Mouse (Mus musculus) right cerebral cortex, postnatal 14 days (tissue): ENCODE measurements at regions not wholly inside any gene's neighbourhood (a gene's known extent, or its start where the extent isn't known, plus 50 kb on each side); places are given as distances from the start of the nearest gene placed in this dataset.

Experiments used
- DNase-seq: peaks from one replicate; pipeline ENCODE4 v3.0.0; 2022

DNA sequence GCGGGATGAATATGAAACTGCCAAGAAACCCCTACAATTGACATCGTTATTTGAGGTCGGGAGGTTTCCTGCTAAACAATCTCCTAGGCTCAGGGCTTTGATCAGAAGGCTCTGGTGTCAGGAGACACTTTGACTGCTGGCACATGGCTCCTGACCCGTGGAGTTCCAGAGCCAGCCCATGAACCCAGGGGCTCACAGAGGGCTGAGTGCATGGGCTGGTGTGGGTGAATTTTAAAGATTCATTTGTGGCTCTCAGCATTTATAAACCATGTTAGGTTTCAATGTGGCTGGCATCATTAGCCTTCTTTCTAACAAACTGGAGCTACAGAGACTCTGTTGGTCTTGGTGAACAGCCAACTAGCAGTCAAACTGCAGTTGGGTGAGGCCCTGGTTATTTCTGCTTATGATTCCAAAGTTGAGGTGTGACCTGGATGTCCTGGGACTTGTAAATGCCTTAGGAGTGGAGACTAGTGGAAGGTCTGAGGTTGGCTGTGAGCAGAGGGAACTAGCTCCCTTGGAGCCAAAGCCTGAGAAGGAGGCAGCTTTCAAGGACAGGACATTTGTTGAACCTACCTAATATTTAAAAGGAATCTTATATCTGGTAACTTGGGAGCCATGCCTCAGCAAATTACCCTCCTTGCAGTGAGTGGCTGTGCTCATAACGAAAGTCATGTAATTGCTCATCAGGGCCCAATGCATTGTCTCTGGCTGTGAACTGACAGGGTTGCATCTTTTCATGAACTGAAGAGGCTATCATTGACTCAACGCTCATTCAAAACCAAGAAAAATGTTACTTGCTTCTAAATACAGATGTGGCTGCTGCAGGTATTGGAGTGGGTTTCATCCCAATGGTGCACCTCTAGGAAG, 108.0 kb upstream of the Mki67 start:
- no peak for DNase-seq

DNA sequence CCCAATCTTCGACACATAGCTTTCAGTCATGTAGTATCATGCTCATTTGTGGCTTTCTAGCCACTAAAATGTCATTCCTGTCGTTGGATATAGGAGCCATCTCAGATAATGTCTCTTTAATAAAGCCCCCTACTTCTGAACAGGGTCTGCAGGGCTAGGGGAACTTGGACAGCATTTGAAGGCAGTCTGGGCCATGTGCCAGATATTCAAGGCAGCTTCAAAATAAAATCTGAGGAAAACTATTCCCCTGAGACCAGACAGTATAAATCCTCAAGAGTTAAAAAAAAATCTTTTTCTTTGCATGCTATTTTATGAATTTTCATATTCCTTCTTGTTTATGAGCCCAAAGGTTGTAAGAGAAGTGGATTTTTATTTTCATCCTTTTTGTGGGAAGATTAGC, 113.1 kb upstream of the Mki67 start:
- DNase-seq, result no peak

DNA sequence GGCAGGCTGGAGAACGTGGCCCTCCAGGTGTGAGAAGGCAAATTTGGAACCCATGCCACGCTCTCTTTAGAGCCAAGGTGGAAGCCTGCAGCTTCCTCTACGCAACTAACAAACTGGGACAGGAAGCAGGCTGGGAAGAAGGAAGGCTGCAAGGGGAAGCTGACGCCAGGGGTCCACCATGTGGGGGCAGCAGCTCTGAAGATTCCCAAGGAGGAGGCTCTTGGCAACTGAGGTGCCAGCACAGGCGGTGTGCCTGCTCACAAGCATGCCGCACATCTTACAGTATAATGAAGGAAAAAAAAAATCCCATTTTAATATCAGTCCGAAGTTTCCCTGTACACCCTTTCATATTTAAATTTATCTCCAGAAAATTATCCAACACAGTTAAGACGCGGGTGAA, 117.3 kb upstream of the Mki67 start:
- DNase-seq, result peak; percentile 21

DNA sequence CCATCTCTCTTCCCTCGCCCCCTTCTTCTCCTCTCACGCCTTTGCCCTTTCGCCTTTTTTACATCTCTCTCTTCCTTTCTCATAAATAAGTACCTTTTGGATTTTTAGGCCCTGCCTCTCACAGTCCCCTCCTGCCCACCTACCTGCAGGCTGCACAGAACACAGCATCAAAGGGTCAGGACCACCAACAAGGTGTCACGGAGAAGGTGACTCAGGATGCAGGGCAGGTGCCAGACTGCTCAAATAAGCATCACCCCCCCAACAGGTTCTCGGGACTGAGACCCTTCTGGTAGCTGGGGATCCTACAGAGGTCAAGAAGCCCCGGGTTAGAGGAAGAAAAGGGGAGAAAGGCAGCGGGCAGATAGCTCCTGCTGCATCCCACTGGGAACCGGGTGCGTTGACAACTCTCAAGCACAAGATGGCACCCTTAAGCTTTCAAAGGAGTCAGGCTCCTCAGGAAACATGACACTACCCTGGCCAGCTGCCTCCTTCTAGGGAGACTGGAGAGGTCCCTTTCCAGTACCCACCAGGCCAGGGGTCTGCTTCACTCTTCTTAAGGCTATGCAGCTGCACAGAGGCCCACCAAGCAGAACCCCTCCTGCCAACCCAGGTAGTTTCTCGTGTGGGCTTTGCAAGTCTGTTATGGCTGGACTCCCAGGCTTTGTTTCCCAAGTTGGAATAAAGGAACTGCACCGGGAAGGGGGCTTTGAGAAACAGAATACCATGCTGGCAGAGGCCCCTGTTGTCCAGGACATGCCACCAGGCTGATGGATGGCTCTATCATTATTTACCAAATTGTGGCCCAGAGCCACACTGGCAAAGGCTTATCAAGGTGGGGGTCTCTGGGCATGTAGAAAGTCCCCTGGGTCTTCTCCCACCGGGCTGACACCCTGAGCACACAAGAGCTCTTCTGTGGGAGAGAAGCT, 120.9 kb upstream of the Mki67 start:
- peak; percentile 76 for DNase-seq

DNA sequence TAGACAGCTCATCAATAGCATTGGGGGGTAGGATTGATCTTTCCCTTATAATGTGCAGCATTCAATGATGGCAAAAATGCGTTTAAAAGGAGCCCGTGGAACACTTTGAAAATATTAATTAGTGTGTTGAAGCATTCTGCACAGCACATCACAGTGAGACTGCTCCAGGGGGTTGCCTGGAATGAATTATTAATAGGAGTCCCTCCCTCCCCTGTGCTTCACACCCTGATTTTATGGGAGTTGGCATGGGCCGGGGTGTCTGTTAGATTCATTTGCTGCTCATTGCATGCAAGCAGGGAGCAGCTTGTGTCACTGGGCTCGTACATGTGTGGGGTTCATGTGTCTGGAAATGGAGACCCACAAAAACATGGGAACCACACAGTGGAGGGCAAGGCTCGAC, 127.9 kb upstream of the Mki67 start:
- DNase-seq, result no peak

DNA sequence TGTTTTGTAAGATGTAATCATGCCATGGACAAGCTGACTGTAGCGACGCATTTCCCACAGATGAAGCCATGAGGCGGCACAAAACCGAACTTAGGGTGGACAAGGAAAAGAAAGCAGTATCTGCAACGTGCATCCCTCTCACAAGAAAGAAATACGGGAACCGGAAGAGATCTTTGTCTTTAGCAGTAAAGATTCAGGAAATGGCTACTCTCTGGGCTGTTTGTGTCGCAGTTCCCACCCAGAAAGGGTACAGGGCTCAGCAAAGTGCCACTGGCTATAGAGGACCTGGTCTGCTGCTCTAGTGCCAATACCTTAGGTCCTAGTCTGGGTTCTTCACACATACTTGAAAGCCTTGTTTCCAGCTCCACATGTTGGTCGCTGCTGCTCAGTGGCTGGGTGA, 131.1 kb upstream of the Mki67 start:
- DNase-seq, result no peak

DNA sequence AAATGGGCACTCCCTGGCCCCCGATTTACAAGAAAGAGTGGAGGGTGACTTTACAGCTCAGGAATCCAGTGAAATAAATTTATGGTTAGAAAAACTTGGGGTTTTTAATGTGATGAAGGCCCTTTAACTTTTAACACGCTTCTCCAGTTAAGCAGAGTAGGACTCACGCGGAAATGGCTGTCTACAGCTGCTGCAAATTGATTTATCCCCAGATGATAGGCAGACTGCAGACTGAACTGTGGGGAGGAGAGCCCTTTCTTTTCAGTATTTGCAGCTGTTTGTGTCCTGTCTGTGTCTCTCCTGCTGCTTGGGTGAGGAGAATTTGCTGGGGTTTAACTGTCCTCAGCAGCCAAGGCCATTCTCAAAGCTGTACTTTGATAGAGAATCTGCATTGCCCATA, 132.0 kb upstream of the Mki67 start:
- no peak for DNase-seq

DNA sequence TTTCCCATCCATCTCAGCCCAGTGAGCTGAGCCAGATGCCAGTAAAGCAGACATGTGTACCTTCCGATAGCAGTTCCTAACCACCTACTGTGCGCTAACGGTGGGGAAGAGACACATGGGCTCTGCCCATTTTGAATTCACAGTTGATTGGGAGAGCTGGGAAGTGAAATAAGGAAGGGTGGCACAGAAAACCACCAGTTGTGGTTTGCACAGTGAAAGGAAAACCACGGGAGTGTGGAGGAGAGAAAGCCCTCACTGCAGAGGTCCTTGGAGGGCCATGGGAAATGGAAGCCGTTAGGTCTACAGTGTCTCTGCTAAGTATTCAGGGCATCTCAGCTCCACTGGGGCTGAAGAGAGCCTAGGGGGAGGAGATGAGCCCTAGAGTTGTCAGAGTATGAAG, 132.7 kb upstream of the Mki67 start:
- DNase-seq, result no peak

DNA sequence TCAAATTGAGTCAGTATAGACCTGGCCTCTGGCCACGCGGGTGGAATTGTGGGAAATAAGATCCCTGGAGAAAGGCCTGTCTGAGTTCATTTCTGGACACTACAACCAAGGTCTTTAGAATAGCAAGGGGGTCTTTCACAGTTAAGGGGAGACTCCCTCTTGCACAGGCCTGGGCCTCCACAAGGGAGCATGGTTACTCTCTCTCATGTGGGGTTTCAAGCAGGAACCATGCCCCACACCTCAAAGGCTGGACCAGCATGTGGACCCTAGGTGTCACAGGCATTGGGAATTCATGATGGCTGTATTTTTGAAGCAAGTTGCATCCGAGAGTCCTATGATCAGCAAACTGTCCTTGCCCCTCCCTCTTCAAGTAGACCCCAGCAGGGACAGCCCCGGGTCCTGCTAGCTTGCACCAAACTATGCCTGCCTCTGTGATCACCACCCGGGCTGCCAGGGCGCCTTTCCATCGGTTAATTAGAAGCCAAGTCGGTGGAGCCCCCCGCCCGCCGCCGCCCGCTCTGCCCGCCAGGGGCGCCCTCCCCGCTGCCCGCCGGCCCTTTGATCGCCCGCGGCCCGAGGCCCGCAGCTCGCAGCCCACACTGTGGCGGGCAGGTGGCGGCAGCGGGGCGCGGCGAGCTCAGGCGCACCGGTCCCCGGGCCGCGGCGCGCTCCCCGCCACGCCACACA, 137.1 kb upstream of the Mki67 start:
- DNase-seq, result peak; percentile 9

DNA sequence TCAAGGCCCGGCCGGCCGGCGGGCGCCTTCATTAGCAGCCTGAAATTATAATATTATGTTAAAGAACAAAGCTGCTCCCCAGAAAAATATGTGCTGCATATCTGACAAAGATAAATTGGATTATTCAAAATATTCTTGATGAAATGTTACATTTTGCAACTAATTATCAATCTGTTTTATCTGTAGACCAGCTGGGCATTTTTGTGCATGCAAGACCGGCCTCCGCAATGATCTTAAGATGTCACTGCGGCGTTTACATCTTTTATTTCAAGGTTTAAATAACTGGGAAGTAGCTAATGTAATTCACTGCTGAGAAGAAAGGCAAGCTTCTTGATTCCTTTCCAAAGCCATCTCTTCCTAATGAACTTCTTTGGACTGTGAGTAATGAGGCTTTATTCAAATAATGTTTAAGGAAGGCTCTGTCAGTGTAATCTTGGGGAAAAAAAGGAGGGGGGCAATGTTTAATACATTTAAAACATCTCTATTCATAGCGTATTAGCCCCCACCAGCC, 137.7 kb upstream of the Mki67 start:
- DNase-seq, result no peak

DNA sequence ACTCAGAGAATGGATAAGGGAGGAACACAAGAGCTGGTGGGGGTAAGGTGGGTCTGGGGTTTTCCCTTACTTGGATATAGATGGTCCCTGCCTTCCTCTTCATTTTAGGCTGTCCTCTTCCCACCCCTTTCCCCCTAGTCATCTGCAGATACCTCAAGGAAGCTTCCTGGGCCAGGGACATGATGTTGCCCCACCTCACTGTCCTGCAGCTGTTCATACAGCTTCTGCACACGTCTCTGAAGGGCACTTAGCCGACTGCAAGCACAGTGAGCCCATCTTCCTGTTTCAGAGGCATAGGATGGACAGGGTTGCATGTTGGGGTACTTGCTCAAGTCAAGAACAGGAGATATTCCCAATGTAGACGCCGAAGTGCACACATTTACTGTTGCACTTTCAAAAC, 144.1 kb upstream of the Mki67 start:
- no peak for DNase-seq

DNA sequence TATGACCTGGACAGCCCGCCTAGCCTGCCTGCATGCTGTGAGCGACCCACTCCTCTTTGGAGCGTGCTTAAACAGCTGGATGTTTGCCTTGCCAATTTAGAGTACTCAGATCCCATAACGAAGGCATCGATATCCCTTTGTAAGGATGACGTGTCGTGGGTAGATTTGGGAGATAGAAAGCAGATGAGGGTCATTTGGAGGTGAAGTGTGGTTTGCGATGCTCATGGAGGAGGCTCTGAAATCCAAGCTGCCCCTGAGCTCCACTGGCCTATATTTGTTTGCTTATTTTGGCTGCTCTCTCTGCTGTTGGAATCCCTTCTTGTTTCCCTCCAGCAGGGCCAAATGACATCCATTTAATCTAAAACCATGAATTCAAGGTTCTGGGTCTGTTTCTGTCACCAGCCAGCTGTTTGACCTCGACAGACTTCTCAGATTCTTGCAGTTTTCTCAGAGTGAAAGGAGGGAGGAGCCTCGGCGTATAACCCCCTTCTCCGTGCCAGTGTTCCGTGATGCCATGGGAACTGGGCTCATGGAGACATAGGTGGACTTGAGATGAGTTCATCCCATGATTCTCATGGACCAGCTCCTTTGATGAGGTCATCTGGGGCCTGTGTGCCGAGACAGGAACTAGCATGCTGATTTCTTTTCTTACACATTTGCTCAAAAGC, 144.7 kb upstream of the Mki67 start:
- no peak for DNase-seq

DNA sequence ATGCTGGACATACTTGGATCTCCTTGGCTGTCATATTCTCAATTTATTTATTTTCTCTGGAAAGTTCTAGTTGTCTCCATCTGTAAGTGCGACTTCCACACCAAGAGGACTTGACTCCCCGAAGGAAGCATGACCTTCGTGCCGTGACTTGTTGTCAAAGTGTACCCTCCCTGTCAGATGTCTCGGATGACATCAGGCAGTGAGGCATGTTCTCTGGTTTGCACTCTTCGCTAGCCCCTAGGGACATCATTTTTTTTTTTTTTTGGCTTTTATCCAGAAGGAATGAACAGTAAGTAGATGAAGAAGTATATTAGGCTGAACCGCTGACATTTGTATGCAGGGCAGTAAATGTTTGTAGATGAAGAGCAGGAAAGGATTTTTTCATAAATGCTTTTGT, 145.2 kb upstream of the Mki67 start:
- no peak for DNase-seq

DNA sequence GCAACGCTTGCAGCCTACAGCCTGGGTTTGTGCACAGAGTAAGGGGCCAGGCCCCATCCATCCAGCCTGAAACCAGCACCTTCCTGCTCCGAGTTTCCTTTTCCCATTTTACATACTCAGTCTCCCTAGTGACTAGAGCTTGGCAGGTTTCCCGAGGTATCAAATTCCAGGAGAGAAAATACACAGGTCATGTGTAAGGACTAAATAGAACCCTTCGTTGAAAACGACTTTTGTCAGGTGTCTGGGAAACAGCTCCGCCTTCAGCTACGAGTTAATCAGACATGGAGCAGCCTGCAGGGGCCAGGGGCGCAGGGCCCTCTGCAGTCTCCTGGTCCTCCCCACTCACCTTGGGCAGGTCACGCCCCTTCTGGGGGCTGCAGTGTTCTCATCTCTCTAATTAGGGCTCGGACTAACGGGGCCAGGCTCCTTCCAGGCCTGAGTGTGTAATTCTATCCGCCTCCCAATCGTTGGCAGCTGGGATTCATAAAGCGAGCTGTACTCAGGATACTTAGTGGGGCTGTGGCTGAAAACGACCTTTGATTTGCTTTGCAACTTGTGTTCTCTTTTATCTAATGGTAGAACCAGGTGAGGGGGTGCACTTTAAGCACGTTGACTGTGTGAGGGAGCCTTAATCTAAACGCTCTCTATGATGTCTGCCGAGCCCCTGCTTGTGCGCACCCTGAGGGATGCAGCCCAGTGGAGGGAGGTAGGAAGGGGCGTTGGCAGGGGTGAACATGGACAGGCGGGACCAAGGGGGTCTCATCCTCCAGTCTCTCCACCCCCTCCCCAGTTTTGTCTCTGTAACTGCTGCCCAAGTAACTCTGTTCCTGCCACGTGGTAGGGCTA, 147.6 kb upstream of the Mki67 start:
- DNase-seq, result no peak

DNA sequence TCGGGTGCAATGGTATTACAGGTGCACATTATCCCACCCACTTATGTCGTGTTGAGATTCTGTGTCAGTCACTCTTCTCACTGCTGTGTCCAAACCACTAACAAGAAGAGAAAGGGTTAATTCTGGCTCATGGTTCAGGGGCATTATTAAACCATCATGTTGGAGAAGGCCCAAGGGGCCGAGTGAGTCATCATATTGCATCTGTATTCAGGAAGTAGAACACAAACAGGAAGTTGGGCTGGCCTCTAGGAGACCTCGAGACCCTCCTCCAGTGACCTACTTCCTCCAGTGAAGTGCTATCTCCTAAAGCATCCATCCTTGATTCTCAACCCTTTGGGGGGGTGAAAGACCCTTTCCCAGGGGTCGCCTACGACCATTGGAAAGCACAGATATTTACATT, 154.8 kb upstream of the Mki67 start:
- no peak for DNase-seq

DNA sequence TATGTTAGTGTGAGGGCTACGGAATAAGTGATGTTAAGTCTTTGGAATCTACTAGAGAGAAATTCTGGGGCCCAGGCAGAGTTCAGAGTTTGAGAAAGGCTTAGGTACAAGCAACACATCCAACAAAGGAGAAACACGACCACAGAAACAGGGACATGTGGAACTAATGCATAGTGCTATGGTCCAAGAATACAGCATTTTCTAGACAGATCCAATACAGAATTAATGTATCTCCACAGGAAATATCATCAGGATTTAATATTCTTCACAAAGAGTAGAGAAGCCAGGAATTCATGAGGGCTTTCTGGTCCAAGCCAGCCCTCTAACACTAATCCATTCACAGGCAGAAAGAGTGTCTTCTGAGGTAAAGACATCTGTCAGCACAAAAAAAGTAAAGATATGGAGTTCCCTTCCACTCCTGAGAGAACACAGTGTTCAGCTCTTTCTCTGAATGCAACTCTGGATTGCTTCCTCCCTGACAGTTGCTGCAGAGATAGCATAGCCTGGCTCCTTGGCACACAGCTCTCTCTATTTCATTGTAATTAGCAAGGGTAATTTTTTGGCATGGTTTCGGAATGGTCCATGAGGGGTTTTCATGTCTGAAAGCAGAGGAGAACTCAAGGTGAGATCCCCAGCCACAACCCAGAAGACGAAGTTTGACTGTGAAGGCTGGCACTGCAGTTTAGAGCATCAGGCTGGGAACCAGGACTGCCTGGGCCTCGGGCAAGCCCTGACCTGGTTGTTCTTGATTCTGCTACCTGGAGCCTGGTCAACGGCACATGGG, 161.1 kb upstream of the Mki67 start:
- DNase-seq, result no peak

DNA sequence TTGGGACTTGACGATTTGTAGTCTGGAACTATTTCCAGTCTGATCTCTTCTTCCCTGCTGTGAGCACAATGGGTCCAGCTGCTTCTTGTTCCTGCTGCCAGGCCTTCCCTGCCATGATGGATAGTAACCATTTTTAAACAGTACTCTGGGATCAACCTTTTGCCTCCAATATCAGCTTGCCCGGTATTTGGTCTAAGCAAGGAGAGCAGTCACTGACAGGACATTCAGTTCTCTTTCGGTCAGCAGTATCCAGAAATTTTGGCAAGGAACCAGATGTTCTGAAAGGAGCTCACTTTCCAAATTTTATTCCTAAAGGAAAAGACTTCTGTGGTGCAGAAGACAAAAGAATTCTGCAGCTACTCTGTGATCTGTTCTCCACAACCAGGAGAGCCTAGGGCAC, 162.6 kb upstream of the Mki67 start:
- DNase-seq, result no peak

DNA sequence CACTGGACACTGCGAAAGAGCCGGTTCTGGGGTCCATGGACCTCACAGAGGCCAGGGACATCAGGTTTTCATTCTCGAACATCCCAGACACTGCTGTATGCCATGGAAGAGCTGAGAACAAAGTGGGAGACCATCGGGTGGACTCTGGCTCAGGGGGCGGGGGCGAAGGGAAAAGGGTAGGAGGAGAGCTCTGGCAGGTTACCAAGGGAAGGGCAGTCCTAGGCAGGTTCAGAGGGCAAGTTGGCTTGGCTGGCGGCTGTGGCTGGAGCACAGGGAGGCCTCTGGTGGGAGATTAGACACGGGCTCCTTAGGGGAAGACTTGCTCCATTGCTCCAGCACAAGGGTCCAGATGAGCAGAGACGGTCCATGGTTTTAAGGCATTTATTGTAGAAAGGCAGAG, 164.3 kb upstream of the Mki67 start:
- no peak for DNase-seq

DNA sequence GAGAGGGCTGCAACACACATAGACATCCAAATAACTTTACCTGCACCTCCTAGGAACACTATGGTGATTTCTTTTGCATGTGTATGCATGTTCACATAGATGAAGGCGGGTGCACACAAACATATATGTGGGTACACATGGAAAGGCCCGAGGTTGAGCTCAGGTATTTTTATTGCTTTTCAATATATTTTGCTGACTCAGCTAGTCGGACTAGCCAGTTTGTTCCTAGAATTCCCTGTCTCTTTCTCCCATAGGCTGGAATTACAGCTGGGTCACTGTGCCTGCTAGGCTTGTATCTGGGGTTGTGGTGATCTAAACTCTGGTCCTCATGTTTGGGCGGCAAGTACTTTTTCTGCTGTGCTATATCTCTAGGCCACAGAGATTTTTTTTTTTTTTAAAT, 166.1 kb upstream of the Mki67 start:
- no peak for DNase-seq

DNA sequence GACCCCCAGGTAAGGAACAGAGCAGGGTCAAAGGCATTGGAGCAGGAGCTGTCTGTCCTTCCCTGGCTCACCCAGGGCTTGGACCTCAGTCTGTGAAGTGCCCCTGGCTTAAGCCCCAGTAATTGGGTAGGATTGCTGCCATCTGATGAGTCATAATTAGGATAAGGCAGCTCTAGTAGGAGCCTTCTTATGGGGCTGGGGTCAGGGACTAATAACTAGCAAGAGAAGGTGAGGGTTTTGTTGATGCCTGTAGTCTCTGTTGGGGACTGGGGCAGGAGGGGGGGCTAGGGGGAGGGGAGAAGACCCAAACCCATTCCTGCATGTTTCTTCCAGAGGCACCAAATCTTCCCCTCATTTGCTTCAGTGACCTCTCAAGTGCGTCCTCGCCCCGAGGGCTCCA, 172.4 kb upstream of the Mki67 start:
- no peak for DNase-seq
